Mouse (Mus musculus) effector memory CD4-positive, alpha-beta T cell, adult 7 months (primary cell): ENCODE data around the gene Eef1b2. TPM values are rescaled to one million over a fixed set of nuclear protein-coding genes. Genes with fewer than 3 reads are reported as not detected.

Experiments
- polyA plus RNA-seq: library from polyadenylated mRNA; unstranded; fragments of 100-300 nt; shearing (Covaris generic); gene quantifications from one replicate; pipeline ENCODE4 v1.2.1, GENCODE M21; 2017

Gene Eef1b2
- 370 TPM for polyA plus RNA-seq

DNA sequence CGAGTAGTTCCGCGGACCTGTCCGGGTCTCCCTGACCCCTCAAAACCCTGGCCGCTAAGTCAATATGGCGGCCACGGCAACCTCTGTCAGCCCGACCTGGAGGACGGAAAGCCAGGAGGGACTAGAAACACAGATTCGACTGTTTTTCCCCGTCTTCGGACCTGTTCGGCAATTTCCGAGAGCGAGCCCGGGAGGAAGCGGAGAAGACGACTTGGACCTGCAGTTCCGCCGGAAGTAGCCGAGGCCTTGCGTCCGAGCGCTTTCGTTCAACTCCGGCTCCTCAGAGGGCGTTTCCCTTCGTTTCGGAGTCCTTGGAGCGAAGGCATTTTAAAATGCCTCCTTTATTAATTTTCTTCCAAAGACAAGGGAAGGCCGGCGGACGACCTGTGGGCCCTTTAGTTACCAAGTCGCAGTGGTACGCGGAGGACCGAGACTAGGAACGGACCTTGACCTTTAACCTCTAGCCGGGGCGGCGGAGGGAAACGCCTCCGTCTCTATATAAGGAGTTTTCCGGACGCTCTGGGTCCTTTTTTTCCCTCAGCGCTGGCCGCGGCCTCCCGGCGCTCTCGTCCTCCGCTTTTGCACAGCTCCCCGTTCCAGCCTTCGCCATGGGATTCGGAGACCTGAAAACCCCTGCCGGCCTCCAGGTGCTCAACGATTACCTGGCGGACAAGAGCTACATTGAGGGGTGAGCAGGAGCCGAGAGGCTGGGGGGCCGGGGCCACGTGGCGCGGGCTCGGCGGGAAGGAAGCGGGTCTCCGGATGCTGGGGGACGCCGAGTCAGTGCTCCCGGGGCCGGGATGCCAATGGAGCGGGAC is at the start of gene Eef1b2, which contains the start of gene Ndufs1:
TSS of gene Eef1b2 (plus strand) at position 222 of the 818 bp plus-strand sequence.
TSS of gene Ndufs1 (minus strand) at position 230 of the 818 bp plus-strand sequence.

DNA sequence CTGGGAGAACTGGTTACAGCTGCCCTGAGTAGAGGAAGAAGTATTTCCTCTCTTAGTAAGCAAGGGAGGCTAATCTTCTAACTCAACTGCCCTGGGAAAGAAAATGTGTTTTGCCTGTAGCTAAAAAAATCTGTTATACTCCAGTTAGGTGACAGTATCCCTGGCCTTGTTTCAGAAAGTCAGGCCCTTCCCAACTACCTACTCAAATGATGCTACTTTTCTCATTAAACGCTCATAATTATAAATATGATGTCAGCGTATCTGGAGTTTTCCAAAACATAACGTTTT is 37.6 kb downstream of the Eef1b2 start, which contains the start of gene Gpr1:
TSS of gene Gpr1 (minus strand) at position 273 of the 288 bp plus-strand sequence.

Other genes with a start within 250 kb of the Eef1b2 start
- 26.3 TPM for gene Ino80d, start 62.2 kb upstream of the Eef1b2 start, polyA plus RNA-seq
- gene Ndufs1, start within 50 bp of the Eef1b2 start, polyA plus RNA-seq = 71.3 TPM
- gene Gpr1, start 37.7 kb downstream of the Eef1b2 start, polyA plus RNA-seq = 0.82 TPM
- gene Zdbf2, start 96.4 kb downstream of the Eef1b2 start, polyA plus RNA-seq = 0.57 TPM